Mouse (Mus musculus) ES-E14 (cell line): ENCODE data around the gene Mapk3.

Experiments used
- CHD2 ChIP-seq: IDR thresholded peaks from 2 replicates; pipeline ENCODE4 v1.6.1; 2014; ENCODE audit warnings: mild to moderate bottlenecking, low read depth, low read length, inconsistent platforms
- HCFC1 ChIP-seq: IDR thresholded peaks from 2 replicates; pipeline ENCODE4 v1.6.1; 2012; ENCODE audit warnings: low read length, inconsistent platforms, borderline replicate concordance; ENCODE audit not compliant: insufficient read depth
- MAFK ChIP-seq: IDR thresholded peaks from 2 replicates; pipeline ENCODE4 v1.6.1; 2014; ENCODE audit warnings: mild to moderate bottlenecking, low read depth, low read length, inconsistent platforms; ENCODE audit not compliant: insufficient read depth
- ZC3H11A ChIP-seq: IDR thresholded peaks from 2 replicates; pipeline ENCODE4 v1.6.1; 2012; ENCODE audit warnings: low read depth, mild to moderate bottlenecking, inconsistent platforms, low read length, borderline replicate concordance
- ZNF384 ChIP-seq: IDR thresholded peaks from 2 replicates; pipeline ENCODE4 v1.6.1; 2012; ENCODE audit warnings: low read depth, low read length, inconsistent platforms

GRCm38 (mm10) chr7:126789141-126789540, 29.7 kb downstream of the Mapk3 start:
- no peak for TF ChIP-seq HCFC1
- no peak for TF ChIP-seq ZC3H11A
- TF ChIP-seq ZNF384: no peak
- TF ChIP-seq CHD2: no peak
- TF ChIP-seq MAFK: no peak
